Mouse (Mus musculus) left cerebral cortex, adult 9 months (tissue): ENCODE results near the gene Mier2.

Experiments used
- DNase-seq, 2 experiments: peaks; one replicate each; pipeline ENCODE4 v3.0.0; 2022; ENCODE audit warnings: low spot score in 2 of 2

Mier2 gene

DNA sequence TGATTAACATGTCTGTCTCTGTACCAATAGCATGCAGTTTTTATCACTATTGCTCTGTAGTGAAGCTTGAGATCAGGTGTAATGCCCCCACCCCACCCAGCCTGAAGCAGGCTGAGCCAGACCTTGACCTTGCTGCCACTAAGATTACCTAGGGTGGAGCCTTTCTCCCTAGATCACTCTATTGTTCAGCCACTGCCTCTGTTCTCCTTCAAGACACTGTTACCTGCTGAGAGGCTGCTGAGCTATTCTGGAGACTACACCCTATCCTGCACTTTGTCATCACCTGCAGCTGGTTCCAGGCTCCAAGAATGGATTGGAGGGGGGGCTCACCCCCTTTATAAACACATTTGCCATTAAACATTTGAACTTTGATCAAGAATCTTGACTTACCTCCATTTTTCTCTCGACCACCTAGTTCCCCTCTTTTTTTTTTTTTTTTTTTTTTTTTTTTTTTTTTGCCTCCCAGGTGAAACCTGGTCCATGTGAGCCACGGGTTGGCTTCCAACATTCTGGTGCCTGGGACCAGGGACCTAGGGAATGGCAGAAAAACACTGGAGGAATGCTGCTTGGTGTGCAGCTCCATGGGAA, 58.2 kb downstream of the Mier2 start:
- DNase-seq = no peak

DNA sequence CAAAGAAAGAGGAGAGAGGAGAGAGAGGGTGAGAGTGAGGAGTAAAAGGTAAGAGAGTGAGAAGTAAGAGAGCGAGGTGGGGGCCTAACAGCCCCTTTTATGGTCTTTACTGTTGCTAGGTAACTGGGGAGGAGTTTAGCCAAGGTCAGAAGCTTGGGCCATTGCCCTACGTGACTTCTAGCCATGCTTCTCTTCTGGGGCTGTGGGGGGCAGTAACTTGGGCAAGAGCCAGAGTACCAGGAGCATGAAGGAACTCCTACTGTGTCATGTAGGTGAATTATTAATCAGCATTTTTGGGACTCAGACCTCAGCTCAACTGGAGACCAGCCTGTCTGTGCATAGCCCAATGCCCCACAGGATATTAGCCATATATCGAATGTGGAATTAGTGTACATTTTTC, 59.1 kb downstream of the Mier2 start:
- DNase-seq = no peak
